Mouse (Mus musculus): Measurements from ENCODE around the gene Asic3.

The Asic3 gene

DNA sequence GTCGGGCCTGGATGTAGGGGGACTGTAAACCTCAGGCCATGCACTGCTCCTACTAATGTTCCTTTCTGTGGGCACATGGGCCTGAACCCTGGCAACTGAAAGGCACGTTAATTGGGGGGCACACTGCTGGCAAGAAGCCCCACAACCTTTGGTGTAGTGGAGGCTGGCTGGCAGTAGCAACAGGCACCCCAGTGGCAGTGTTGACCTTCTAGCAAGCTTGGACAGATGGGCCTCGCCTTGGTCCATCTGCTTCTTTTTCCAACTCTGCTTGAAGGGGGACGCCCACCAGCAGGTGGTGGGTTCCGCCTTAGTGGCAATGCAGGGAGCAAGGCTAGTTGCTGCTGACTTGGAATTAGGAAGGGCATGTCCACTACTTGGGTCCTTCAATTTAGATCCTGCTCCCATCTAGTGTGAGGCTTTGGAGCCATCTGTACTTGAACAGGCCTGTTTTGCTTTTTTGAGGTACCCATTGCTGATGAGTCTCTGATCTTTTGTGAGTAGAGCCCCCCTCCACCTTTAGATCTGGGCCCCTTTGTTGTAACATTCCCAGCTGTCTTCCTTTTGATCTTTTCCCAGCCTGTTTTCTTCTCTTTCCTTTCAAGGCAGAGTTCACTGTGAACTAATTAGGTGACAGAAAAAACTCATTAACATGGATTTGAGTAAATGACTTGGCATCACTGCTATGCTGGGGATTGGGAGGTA is 40.2 kb downstream of the Asic3 start:
- peak; percentile 32 for DNase-seq

- no peak for DNase-seq
Measured at GRCm38 (mm10) chr5:24453985-24454303, 40.8 kb downstream of the Asic3 start.

DNA sequence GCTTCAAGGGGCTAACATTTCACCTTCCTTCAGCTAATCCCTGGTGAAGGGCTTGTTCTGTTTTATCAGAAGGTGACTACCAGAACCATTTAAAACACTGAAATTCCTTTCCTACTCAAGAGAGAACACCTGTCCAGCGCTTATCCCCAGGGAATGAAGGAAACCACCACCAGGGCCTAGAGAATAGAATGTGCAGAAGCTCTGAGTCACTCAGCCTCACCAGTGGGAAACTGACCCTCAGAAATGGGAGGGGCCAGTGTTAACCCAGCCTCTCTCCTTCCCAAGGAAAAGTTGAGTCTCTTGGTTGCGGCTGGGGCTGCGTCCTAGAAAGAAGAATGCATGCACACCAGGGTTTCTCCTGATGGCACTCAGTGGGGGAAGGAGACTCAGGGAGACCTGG is 41.9 kb downstream of the Asic3 start:
- DNase-seq, result no peak

- DNase-seq, result no peak
Measured at GRCm38 (mm10) chr5:24455613-24456012, 42.4 kb downstream of the Asic3 start.

DNA sequence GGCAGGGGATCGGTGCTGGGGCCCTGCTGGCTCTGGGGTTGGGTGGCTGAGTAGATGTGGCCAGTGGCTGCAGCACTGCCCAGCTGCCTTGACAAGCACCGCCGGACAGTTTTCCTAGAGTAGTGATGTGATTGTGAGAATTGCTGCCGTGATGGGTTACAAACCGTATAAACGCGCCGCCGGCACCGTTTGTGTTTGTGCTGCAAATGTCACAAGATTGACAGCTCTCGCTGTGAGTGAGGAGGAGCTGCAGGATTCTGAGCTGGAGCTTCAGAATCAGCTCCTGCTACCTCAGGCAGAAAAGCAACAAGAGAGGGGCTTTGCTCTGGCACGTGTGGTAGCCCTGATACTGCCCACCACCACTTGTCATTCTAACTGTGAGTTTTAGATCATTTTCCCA is 53.6 kb downstream of the Asic3 start:
- DNase-seq, result no peak
